Mouse (Mus musculus): Measurements from ENCODE around the gene Cops7a. TPM values are rescaled to one million over a fixed set of nuclear protein-coding genes. Genes with fewer than 3 reads are reported as not detected.

The Cops7a gene
- 100 to 1,000 TPM; 153 to 170 TPM for total RNA-seq (2021)

DNA sequence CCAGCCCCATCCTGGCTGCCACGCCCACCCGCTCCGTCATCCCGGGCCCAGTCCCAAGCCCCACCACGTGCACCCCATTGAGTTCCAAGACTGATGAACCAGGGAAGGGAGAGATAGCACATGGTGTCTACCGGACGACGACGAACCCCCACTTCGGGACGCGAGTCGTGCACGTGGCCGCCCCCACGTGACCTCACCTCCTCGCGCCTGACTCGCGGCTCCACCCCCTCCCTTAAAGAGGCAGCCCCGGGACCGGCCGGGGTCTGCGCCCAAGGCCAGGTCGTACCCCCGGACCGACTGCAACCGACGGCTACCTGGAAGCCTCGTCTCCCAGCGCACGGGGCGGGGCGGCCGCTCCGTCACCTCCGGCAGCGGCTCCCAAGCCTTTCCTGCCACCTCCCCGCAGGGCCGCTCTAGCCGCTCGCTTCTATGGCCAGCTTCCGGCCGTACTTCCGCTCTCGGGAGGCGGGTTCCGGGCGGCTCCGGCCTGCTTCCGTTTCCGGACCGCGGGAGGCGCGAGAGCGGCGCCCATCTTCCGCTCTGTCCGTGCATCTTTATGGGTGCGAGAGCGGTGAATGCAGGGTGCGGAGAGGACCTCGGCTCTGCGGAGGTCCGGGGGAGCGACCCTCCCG lies at the start of gene Cops7a:
TSS of gene Cops7a (minus strand) at position 451 of the 632 bp plus-strand sequence.
- intact Hi-C loops (cut with DNase I) = no loop called here
- peak; percentile 96 to 98 for DNase-seq (ENCODE audit: low spot score in 2 of 2)

DNA sequence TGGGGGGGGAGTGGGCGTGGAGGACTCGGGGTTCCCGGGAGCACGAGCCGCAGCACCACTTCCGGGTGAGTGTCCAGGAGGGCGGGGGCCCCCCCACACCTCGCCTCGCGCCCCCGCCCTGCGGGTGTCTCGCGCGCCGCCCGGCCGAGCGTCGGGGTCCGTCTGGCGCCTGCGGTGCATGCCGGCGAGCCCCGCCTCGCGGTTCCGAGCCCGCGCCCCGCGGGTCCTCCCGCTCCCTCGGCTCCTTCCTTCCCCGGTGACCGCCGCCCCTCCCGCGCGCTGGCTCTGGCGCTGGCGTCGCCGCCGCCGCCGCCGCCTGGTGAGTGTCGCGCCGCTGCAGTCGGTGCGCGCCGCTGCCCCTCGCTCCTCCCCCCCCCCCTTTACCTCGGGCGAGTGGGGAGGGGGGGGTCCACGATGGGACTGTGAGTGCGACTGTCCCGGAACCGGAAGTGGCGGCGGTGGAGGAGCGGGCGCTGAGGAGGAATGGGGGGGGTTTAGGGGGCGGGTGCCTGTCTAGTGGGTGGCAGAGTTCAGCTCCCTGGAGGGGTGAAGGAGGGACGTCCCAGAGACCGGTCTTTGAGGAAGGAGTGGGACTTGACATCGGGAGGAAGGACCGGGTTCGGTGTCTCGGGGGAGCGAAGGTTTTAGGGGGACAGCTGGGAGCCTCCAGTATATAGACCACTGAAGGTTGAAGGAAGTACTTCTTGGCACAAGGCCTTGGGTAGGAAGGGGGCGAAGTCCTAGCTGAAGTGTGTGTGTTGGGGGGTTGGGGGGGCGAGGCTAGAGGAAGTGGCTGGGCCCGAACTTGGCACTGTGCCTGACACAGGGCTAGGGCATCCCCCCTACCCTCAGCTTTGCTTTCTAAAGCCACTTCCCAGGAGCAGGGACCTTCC lies 44.1 kb upstream of the Cops7a start:
- intact Hi-C loops (cut with DNase I) = loop anchor here (1.0 to 10.0 kb wide), 3 partner anchors 30 to 92 kb away; partner anchors contain the start of gene Ing4

GRCm38 (mm10) chr6:125009129-125009180 lies 43.6 kb upstream of the Cops7a start, which contains the start of gene Zfp384:
Gene Zfp384 (plus strand): TSS chr6:125009145.
- DNase-seq (ENCODE audit: low spot score in 2 of 2) = no peak
- intact Hi-C loops (cut with DNase I) = loop anchor here (1.0 to 10.0 kb wide), 3 partner anchors 30 to 92 kb away; partner anchors contain the start of gene Ing4

More for the DNA sequence above, 44.1 kb upstream of the Cops7a start:
- DNase-seq (ENCODE audit: low spot score in 2 of 2) = peak; percentile 70 to 75

GRCm38 (mm10) chr6:125008586-125009128 lies 43.3 kb upstream of the Cops7a start:
- peak; percentile 98 for DNase-seq (ENCODE audit: low spot score in 2 of 2)
- intact Hi-C loops (cut with DNase I) = loop anchor here (1.0 to 10.0 kb wide), 3 partner anchors 31 to 91 kb away; partner anchors contain the start of gene Ing4

DNA sequence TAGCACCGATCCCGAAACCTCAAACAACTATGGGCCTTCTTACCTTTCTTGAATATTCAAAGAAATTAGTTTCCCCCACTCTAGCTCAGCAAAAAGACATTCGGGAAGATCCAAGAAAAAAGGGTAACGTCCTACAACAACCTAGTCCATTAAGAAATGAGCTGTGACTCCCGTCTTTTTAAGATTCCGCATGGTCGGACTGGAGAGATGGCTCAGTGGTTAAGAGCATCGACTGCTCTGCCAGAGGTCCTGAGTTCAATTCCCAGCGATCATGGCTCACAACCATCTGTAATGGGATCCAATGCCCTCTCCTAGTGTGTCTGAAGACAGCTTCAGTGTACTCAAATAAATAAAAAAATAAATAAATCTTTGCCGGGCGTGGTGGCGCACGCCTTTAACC lies 42.7 kb upstream of the Cops7a start:
- intact Hi-C loops (cut with DNase I) = loop anchor here (5.0 to 10.0 kb wide), 2 partner anchors 77 to 91 kb away; no protein-coding TSS in a partner anchor
- DNase-seq (ENCODE audit: low spot score in 2 of 2) = no peak

DNA sequence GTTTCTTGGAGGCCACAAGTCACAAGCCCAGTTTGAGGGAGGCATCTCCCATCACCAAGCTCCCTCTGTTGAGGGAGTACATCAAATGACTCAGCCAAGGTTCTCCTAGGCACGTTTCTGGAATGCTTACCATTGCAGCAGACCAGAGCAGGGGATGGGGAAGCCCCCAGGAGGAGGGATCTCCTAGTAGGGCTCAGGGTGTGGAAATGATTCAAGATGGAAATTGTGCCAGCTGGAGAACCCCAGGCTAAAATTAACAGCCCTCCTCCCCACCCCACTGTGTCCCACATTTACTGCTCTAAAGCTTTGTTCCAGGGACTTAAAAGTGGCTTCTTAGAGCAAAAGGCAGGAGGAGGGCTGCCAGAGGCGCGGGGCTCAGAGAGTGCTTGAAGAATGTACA lies 39.7 kb upstream of the Cops7a start:
- intact Hi-C loops (cut with DNase I) = loop anchor here (5.0 to 10.0 kb wide), 2 partner anchors 80 to 88 kb away; no protein-coding TSS in a partner anchor
- no peak for DNase-seq (ENCODE audit: low spot score in 2 of 2)

DNA sequence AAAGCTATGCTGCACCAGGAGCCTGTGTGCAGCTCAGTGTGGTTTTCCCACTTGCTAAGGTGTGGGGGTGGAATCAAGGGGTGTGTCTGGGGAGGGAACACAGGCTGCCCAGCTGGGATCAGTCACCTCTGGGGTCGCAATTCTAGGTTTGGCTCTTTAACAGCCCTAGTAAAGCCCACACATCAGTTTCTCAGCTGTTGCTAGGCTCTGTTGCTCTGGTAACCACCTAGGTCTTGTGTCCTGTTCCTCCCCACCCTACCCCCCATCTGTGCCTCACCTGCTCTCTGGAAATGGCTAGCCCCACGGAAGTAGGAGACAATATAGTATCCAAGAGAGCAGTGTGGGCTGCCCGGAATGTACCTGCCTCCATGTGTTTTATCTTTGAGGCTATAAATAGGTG lies 38.4 kb upstream of the Cops7a start:
- intact Hi-C loops (cut with DNase I) = loop anchor here (10.0 kb wide), 1 partner anchor 81 kb away; no protein-coding TSS in a partner anchor
- DNase-seq (ENCODE audit: low spot score in 2 of 2) = no peak

GRCm38 (mm10) chr6:124999546-124999945 lies 34.2 kb upstream of the Cops7a start:
- intact Hi-C loops (cut with DNase I) = no loop called here
- DNase-seq (ENCODE audit: low spot score in 2 of 2) = no peak

DNA sequence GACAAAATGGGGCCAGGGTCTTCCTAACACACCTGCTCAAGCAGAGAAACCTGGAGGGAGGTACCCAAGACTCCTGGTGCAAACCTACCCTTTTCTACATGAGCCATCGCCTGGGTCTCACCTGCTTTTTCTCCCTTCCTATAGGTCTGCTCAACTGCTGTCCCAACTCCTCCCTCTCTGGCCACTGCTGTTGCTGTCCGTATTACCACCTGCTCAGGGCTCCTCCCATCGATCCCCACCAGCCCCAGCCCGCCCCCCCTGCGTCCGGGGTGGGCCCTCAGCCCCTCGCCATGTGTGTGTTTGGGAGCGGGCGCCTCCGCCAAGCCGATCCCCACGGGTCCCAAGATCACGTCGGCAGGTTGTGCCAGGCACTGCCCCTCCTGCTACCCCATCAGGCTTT lies 33.8 kb upstream of the Cops7a start:
- no peak for DNase-seq (ENCODE audit: low spot score in 2 of 2)
- intact Hi-C loops (cut with DNase I) = no loop called here

DNA sequence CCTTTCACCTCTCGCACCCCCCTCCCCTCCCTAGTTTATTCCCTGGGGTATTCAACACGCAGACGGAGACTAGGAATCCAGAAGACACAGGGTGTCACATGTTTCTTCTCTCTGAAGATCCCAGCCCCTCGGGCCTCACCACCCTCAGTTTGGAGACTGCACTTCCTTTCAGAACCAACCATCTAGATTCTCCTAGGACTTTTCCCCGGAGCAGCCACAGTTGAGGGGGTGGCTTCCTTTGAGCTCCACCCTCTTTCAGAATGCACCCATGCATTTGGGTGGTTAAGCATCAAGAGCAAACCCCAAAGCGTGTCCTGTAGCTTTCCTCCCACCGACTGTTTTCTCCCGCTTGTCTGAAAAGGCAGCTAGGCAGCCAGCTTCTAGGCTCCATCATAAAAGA lies 32.7 kb upstream of the Cops7a start:
- DNase-seq (ENCODE audit: low spot score in 2 of 2) = peak; percentile 61 to 67
- intact Hi-C loops (cut with DNase I) = no loop called here

- peak; percentile 81 to 87 for DNase-seq (ENCODE audit: low spot score in 2 of 2)
- intact Hi-C loops (cut with DNase I) = loop anchor here (2.0 kb wide), 1 partner anchor 132 kb away; no protein-coding TSS in a partner anchor
Observed at GRCm38 (mm10) chr6:124996551-124997501, 31.5 kb upstream of the Cops7a start, which contains the start of gene Pianp. Gene Pianp (plus strand): TSS chr6:124996694.

DNA sequence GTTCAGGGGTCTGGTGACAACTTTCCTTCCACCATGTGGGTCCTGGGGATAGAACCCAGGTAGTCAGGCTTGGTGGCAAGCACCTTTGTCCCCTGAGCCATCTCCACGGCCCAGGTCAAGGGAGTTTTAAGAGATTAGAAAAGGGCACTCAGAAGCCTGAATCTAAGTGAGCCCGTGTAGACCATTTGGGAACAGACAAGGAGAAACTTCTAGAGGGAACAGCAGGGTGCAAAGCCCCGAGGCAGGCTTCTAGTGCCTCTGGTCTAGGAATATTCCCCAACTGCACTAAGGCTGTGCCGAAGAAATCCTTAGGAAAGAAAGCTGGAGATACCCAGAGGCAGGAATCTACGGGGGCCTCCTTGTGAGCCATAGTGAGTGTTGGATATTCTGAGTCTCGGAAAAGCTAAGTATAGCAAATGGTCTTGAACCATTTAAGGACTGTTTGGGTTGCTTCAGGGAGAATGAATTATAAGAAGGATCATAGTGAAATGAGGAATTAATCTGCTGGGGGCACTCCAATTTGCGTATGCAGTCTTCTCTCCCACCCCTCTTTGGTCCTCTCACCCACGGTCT lies 30.6 kb upstream of the Cops7a start:
- intact Hi-C loops (cut with DNase I) = loop anchor here (2.0 kb wide), 1 partner anchor 131 kb away; no protein-coding TSS in a partner anchor
- DNase-seq (ENCODE audit: low spot score in 2 of 2) = no peak

DNA sequence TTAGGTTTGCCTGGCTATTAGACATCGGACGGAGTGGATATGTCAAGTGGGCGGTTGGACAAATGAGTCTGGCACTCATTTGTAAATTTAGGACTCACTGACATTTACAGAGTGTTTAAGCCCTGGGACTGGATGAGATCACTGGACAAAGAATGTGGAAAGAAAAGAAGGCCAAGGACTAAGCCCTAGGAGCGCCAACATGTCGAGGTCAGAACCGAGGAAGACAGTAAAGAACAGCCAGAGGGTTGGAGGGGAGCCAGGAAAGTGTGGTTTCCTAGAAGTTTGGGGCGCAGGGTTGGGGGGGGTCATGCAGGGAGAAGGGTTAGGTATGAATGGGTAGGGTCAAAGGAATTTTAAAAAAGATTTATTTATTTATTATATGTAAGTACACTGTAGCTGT lies 29.9 kb upstream of the Cops7a start:
- intact Hi-C loops (cut with DNase I) = no loop called here
- DNase-seq (ENCODE audit: low spot score in 2 of 2) = no peak

DNA sequence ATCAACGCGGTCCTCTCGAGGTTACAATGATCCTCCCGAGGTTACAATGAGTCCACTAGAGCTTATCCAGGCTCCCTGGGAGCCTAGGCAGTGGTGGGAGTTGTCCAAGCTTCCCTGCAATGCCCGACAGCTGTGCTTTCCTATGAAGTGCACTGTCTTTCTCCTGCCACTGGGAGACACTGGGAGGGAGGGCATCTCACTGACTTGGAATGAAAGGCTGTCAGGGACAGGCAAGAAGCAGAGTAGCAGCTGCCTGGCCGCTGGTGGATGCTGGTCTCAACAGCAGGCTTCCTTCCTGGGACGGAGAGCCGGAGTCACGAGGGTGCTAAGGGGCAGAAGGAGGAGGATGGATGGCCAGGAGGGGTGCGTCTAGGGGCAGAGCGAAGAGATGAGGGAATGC lies 28.5 kb upstream of the Cops7a start:
- intact Hi-C loops (cut with DNase I) = no loop called here
- DNase-seq (ENCODE audit: low spot score in 2 of 2) = no peak

- no peak for DNase-seq (ENCODE audit: low spot score in 2 of 2)
- intact Hi-C loops (cut with DNase I) = no loop called here
Observed at GRCm38 (mm10) chr6:124993365-124993764, 28.0 kb upstream of the Cops7a start.

- no peak for DNase-seq (ENCODE audit: low spot score in 2 of 2)
- intact Hi-C loops (cut with DNase I) = no loop called here
Observed at GRCm38 (mm10) chr6:124992241-124992640, 26.9 kb upstream of the Cops7a start.

GRCm38 (mm10) chr6:124967766-124968165 lies 2.4 kb upstream of the Cops7a start:
- no peak for DNase-seq (ENCODE audit: low spot score in 2 of 2)
- intact Hi-C loops (cut with DNase I) = no loop called here

- DNase-seq (ENCODE audit: low spot score in 2 of 2) = no peak
- intact Hi-C loops (cut with DNase I) = no loop called here
Observed at GRCm38 (mm10) chr6:124966466-124967118, 1.3 kb upstream of the Cops7a start.

DNA sequence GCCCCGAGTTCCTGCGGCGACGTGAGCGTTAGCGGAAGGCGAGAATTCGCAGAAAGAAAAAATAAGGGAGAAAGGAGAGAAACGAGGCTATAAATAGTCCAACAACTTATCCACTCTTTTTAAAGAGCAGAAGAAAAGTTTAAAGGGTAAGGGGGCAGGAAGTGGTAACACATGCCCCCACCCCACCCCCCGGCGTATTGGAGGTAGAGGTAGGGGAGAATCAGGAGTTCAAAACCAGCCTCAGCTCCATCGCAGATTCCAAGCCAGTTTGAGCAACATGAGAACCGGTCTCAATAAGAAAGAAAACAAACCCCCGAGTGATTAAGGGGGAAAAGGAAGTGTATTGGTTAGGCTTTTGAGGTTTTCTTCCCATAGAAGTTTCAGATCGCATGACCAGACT lies 409 bp upstream of the Cops7a start:
- no peak for DNase-seq (ENCODE audit: low spot score in 2 of 2)
- intact Hi-C loops (cut with DNase I) = no loop called here

Data from left cerebral cortex, postnatal 36 days (tissue).